Mouse (Mus musculus) adrenal gland, adult 2 months (tissue): ENCODE data around the gene Bdh1. TPM values are rescaled to one million over a fixed set of nuclear protein-coding genes. Genes with fewer than 3 reads are reported as not detected.
"Not testable (repeated sequence)": the region's sequence is repeated elsewhere in the genome, so short reads cannot be mapped to it uniquely, and the experiment has no call there.

Source experiments
- DNase-seq: peaks from one replicate; pipeline ENCODE4 v3.0.0; 2021
- polyA plus RNA-seq: library from polyadenylated mRNA; depleted of rRNA; stranded (reverse); fragments of >200 nt; gene quantifications from 2 replicates; pipeline ENCODE4 v1.2.3, GENCODE M21; 2012
- total RNA-seq, 2 experiments: library from RNA; stranded (reverse); gene quantifications; 2 replicates each; pipeline ENCODE4 v1.2.3; 2021

Bdh1 gene
- total and polyA plus RNA-seq, 3 experiments = 2.9 to 21.7 (median 4.1) TPM

DNA sequence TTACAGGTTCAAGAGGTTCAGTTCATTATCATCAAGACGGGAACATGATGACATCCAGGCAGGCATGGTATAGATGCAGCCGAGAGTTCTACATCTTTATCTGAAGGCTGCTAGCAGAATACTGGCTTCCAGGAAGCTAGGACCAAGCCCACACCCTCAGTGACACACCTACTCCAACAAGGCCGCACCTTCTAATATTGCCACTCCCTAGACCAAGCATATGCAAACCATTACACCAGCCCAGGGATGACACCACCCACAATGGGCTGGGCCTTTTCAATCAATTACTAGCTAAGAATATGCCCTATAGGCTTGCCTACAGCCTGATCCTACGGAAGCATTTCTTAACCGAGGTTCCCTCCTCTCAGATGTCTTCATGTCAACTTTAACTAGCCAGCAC lies 42.9 kb downstream of the Bdh1 start:
- DNase-seq = no peak

DNA sequence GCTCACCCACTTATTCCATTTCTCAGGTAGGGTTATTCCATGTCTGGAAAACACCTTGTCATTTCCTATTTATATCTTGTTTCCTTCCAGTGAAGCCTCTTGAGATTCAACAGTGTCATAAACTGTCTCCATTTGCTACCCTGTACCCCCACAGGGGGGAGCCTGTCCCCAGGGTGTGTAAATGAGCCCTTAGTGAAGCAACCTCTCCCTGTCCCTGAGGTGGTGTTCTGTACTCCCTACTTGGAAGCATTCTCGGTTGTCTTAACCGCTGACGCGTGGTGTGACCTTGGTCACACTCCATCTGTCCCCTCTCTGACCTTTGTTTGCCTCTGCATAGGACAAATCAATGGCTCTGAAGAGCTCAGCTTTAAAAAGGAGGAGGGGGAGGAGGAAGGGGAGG lies 43.5 kb downstream of the Bdh1 start:
- peak; percentile 84 for DNase-seq

DNA sequence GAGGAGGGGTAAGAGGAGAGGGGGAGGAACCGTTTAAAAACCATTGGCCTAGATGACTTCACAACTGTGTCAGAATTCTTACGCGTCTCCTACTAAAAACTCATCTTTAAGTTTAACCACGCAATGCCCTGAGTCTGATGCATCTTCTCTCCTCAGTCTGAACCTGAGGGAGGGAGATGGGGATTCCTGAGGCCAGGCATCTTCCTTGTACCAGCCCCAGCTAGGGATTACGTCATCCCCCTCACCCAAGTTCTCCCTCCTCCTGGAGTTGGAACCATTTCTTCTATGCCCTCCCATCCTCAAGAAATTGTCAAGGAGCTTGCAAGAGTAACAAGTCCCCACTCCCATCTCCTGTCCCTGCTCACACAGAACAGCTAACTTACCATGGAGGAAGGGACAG lies 44.0 kb downstream of the Bdh1 start:
- no peak for DNase-seq

DNA sequence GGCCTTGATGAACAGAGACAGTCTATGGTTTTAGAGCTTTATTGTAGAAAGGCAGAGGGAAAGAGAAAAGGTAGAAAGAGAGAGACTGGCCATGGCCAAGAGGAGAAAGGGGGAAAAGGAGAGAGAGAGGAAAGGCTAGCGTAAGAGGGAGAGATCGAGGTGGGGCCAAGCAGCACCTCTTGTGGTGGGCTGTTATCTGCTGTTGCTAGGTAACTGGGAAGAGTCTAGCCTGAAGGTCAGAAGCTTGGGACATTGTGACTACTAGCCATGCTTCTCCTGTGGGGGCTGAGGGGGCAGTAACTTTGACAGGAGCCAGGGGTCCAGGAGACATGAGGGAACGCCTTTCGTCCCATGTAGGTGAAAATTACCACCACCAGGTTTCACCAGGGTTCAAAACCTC lies 48.7 kb downstream of the Bdh1 start:
- not testable (repeated sequence) for DNase-seq

DNA sequence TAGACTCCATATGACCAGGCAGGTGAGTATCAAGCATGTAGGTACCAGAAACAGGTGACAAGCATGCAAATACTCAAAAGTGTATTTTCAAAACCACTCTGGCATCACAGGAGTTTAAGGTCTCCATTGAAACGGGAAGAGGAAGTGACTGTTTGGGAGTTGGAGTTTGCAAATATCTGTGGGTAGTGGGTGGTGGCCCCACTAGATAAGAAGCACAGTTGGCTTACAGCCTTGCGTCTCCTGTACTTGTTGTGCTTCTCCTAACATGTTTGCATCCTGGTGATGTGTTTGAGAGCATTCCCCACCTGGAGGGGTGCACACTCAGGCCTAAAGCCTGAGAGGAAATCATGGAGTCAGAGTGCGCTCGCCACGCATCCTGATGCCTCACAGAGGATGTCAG lies 49.9 kb downstream of the Bdh1 start:
- DNase-seq = no peak

DNA sequence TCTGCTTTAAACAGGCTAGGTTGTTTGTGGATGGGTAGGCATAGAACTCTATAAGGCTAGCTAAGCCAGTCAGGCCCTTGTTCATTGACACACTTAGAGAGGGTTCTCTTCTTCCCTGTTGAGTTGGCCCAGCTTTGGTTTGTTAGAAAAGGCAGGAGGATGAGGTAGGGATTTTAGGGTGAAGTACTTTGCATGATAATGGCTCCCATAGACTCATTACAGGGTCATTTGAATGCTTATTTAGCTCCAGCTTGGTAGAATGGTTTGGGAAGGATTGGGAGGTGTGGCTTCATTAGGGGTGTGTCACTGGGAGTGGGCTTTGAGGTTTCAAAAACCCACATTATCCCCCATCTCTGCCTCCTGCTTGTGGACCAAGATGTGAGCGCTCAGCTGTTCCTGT lies 51.1 kb downstream of the Bdh1 start:
- no peak for DNase-seq

DNA sequence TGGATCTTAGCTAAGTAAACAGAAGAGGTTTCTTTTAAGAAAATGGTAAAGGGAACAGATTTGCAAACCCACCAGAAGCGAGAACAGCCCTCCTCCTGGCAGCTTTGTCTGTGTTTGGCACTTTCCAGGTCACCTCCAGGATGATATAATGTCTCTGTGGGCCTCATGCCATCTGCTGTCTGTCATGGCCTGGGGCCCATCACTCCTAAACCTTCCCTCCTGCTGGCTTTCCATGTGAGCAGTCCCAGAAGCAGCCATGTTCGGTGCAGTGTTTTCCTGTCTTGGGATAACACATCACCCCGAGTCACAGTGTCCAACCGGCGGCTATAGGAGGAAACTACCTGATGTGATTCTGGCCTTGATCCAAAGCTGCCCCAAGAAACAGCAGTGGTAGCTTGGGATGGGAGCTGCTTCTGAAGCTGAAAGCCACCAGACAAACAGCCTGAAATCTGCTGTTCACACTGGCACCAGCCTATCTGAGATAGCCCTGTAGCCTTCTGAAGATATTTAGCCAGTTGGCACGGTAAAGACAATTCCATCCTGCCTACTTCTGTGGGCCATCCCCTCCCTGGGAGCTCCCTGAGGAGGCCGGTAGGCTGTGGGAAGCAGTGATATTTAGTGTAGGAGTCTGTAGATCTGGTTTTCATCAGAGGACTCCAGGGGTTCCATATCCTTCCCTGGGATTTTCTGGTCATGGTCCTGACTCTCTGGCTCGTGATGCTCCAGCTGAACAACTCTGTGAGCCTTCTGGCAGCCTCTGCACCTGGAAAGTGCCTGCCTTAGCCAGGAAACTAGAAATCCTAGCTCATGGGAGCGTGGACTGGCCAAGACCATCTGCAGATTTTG lies 53.3 kb downstream of the Bdh1 start:
- no peak for DNase-seq

DNA sequence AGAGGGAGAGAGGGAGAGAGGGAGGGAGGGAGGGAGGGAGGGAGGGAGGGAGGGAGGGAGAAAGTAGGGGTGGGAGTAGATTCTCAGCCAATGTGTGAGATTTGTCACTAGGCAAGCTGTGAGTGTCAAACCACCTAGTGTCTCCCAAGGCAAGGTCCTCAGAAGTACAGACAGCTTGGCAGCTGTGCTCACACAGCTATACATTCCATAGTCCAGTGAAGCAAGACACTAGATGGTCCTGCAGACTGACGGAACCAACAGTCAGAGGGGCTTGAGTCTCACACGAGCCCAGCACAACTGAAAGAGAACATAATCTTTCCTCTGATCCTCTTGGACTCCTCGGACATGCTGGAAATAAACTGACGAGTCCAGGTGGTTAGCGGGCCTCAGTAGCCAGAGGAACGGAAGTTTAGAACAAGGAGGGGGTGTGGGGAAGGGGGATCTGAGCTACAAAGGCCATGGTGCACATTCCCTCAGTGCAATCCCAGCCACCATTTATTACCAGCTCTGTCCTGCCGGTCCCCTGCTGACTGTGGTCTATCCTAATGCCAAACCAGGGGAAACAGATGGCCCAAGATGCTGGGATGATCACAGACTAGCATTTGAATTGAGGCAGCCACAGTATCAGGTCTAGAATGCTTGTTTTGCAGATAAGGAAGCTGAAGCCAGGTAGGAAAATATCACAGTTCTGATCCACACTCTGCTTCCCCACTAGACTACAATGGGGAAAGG lies 55.0 kb downstream of the Bdh1 start:
- no peak for DNase-seq

DNA sequence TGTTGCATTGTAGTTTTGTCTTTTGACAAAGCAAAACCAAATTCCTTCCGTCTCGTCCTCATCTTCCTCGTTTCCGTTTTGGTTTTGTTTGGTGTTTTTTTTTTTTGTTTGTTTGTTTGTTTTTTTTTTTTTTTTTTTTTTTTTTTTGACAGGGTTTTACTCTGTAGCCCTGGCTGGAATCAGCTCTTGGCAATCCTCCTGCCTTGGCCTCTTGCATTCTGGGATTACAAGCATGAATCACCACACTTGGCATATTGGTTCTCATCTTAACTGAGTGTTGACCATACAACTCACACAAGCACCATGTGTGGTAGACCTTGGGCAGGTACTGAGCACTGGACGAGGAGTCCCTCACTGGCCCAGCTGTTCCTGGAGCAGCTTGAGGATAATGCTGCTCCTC lies 63.3 kb downstream of the Bdh1 start:
- DNase-seq = no peak

DNA sequence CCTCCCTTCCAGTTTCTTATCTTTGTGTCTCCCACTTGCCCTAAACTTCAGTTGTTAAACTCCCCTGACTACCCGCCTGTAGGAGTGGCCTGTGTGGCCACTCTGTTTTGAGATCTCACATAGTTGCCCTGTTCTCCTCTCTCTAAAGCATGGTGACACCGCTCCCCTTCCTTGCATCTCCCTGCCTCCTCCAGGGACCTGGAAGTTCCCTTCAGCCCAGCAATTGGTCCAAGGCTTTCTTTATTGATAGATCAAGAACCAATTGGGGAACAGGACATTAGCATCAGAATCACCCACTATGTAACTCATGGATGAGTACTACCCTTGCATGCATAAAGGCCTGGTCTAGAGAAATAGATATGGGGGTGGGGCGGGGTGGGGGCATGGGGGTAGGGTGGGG lies 65.2 kb downstream of the Bdh1 start:
- DNase-seq = no peak

DNA sequence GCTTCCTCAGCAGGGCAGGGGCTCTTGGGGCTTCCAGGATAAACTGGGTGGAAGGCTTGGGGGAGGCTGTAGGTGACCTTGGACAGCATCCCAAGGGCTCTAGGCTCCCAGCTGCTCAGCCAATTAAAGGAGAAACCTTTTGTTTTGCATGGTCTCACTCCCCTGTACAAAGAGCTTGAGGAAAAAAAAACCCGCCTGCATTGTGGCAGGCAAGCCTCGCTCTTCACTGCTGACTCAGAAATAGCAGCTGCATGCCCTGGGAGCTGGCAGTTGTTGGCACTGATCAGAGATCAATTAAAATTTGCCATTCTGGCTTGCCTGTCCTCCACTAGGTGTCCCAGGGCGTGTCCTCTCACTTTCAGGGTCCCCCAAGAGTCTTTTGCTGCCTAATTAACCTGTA lies 67.0 kb downstream of the Bdh1 start:
- peak; percentile 47 for DNase-seq

DNA sequence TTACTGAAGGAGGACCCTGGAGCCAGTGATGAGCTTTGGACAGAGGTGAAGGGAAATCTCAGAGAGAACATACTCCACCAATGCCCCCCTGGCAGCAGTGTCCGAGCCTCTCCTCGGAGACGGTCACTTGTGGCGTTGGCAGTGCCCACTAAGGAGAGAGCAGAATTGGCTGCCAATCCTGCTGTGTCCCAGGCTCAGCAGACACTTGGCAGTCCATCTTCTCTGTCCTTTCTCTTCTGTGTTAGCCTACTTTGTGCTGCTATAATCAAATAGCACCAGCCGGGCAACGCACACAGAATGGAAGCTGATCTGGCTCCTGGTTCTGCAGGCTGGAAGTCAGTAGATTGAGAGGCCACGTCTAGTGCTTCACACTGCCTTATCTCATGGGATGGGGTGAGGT lies 68.9 kb downstream of the Bdh1 start:
- DNase-seq = no peak

DNA sequence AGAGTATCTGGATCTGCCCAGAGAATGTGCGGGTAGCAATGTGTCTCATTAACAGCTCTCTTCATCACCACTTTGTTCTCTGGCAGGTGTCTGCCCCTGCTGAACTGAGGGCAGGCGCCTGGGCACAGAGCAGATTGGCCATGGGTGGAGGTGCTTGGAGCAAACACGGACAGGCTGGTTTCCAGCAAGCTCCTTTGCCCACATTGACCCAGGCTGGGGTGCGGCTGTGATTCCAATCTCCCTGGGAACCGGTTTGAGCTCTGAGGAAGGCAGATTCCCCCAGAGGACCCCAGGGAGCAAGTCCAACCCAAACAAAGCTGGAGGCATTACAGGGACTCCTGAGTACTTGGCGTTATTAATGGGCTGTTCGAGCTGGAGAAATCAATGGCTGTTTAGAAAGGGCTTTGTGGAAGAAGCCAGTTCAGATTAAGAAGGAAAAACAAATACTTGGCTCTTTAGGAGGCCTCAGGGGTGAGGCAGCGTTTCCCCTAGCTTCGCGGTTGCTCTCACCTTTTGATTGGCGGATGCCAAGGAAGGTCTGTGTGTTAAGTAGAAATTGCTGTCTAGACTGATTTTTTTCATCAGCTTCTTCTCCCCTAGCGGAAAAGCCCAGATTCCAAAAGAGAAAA lies 71.0 kb downstream of the Bdh1 start:
- DNase-seq = peak; percentile 54

DNA sequence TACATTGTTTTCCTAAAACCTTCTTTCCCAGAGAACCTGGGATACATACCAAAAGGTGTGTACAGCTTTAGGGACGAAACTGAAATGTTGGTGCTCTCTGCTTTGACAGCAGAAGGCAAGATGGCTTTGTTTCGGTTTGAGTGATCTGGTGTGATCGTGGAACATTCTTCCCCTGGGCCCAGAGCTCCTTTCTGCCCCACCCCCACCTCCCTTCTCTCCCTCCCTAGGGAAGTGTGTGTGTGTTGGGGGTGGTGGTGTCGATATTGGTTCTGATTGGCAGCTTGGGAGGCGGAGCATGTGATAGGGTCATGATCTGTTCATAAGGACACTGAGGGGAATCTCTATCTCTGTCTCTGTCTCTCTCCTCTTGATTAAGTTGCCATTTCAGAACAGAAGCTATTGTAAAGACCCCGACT lies 71.5 kb downstream of the Bdh1 start:
- DNase-seq = no peak

DNA sequence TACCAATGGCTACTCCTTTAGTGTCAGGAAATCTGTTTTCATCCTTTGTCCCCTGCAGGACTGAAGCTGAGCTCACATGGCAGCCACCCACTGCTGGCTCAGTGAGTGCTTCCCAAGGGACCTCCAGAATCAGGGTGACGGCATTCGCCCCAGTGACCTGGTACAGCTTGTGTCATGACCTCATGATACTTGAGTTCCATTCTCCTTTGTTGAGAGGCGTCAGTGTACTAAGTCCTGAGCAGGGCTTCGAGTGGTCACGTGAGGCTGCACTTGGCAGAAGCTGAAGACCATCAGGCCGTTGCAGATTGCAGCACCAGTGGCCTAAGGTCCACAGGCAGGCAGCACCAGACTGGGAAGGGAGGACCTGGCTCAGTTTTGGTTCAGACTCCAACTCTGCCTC lies 71.9 kb downstream of the Bdh1 start:
- peak; percentile 58 for DNase-seq

DNA sequence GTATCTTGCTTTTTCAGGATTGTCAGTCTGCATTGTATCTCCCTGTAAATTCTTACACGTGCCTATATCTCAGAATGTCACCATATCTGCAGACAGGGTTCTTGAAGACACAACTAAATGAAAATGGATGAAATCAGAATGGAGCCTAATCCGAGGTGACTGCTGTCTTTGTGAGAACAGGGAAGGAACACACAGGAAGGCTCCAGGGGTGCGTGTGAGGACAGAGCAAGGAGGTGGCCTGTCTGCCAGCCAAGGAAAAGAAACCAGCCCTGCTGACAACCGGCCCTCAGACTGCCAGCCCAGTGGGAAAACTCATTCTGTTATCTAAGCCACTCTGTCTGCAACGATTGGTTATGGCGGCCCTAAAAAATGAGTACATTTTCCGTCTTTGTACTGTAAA lies 73.3 kb downstream of the Bdh1 start:
- no peak for DNase-seq

DNA sequence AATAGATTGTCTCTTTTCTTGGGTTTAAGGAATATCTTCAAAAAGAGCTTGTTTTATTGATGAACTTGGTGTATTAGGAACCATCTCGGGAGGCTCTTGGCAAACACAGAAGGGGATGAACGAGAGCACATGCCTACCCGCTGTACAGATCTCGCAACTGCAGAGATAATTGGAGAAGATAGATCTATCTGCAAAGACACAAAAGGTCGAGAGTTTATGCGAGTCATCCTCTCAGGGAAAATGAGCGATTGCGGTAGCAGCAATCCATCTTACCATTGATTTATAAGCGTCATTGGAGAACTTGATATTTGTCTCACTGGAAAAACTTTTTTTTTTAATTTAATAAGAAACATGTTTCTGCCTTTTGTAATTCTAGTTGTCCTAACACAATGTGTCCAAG lies 73.7 kb downstream of the Bdh1 start:
- DNase-seq = peak; percentile 21

DNA sequence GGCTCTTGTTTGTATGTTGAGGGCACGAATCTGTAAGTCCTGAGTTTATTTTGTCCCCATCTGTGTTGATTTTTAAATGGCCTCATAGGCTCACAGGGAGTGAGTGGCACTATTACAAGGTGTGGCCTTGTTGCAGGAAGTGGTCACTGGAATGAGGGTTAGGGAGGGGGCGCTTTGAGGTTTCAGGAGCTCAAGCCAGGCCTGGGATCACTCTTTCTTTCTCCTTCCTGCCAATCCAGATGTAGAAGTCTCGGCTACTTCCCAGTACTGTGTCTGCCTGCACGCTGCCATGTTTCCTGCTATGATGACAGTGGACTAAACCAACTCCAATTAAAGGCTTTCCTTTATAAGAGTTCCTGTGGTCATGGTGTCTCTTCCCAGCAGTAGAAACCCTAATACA lies 76.3 kb downstream of the Bdh1 start:
- DNase-seq = no peak

DNA sequence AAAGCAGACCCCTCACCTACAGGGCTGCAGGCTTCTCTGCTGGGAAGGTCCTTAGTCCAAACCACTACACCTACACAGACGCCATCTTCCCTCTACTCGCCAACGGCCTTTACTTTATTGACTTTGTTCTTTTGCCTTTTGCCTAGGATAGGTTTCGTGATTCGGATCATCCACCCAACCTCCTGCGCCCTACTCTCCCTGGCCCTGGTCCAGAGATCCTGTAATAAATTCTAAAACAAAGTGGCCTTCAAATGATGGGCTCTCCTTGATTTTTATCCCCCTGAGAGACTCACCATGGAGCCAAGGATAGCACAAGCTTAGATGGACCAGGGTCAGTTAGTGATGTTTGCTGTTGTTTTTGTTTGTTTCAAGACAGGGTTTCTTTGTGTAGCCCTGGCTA lies 76.9 kb downstream of the Bdh1 start:
- DNase-seq = peak; percentile 66

DNA sequence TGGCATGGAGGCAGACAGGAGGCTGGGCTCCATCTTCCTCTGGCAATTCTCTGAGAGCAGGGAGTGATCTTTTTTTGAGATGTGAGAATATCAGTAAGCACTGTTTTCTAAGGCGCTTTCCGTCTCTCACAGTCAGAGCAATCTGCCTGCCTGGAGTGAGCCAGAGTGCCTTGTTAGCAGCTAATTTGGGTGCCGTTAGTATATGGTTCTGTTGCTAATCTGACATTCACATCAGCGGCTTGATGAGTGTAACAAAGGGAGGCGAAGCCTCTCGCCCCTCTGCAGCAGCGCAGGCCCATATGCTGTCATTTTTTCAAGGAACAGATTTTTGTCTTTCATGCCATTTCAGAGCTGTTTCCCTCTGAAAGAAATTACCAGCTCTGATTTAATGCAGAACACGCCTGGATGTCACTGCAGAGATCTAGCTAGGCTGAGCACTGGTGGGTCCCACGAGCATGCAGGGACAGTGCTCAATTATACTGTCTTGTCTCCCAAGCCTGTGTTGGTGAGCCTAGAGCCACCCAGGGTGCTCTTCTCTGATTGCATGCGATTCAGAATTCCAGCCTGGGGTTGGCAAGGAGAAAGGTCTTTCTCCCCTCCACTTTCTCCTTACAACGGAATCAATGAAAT lies 77.7 kb downstream of the Bdh1 start:
- DNase-seq = no peak

DNA sequence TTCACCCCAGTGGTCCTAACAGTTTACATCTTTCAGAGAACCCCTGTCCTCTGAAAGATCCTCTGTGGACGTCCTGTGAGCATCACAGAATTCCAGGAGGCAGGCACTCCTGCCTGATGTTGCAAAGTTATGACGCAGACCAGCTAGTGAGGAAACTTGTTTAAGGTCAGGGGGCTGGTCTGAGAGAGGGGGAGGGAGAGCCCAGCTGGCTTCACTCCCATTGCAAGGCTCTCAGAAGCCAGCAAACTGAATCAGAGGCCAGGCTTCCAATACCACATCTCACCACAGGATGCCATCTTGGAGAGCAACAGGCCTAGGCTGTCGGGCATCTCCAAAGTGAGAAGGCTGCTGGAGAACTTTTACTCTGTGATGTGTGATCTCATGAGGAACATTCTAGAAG lies 78.5 kb downstream of the Bdh1 start:
- peak; percentile 88 for DNase-seq

DNA sequence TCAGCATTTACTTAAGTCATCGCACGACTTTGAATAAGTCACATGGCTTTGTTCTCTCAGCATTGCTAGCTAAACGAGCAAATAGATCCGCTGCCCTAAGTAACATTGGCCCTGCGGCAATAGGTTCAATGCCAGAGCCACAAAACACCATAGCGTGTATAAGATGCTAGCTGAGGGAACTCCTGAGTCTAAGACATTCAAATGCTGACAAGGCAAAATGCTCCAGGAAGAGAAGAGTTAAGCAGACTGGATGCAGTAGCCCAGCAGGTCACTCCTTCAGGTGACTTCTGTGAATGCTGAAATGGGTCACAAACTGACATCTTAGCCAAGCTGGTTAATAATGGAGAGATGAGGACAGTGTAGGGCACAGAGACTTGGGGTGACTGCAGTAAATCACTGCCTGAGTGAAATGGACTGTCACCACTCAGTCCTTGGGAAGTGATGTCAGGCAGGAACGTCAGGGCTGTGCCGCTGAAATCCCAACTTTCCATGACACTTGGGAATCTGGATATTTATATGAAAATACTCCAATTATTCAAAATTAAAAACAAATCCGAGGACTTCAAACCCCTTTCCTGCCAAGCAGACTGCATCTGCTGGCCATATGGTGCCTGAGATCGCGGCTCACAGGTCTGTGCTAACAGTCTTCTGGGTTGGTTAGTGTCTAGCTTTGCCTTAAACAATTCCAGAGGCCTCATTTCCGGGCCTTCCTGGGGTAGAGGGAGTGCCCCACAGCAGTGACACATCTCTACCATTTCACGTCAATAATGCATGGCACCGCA lies 79.1 kb downstream of the Bdh1 start:
- DNase-seq = no peak
